Mouse (Mus musculus) myocyte (in vitro differentiated cells): Measurements from ENCODE around the gene Atp8b3. TPM values are rescaled to one million over a fixed set of nuclear protein-coding genes. Genes with fewer than 3 reads are reported as not detected.
A peak's percentile ranks its signal among the peaks of the same experiment; 100 is the strongest.

ENCODE experiments used
- H3K27me3 ChIP-seq: one replicate; pipeline ENCODE4 v1.6.1; 2011; ENCODE audit not compliant: control insufficient read depth, insufficient read depth, insufficient read length
- H3K36me3 ChIP-seq: one replicate; pipeline ENCODE4 v1.6.1; 2011; ENCODE audit not compliant: control insufficient read depth, insufficient read depth
- H3K4me2 ChIP-seq: one replicate; pipeline ENCODE4 v1.6.1; 2011; ENCODE audit warnings: low read depth, control low read depth
- H3K4me3 ChIP-seq: one replicate; pipeline ENCODE4 v1.5.1; 2011; ENCODE audit warnings: mild to moderate bottlenecking, control low read depth, moderate library complexity
- H3K79me2 ChIP-seq: one replicate; pipeline ENCODE4 v1.6.1; 2011; ENCODE audit not compliant: control insufficient read depth, insufficient read depth
- H3ac ChIP-seq: one replicate; pipeline ENCODE4 v1.6.1; 2011; ENCODE audit not compliant: control insufficient read depth, insufficient read length
- CEBPB ChIP-seq: IDR thresholded peaks from 2 replicates; pipeline ENCODE4 v1.6.1; 2011; ENCODE audit warnings: mild to moderate bottlenecking, moderate library complexity; ENCODE audit not compliant: poor library complexity, insufficient read depth, severe bottlenecking
- E2F4 ChIP-seq: IDR thresholded peaks from one replicate; pipeline ENCODE4 v1.6.1; 2011; ENCODE audit warnings: mild to moderate bottlenecking, control low read depth, moderate library complexity; ENCODE audit not compliant: insufficient read depth
- MAX ChIP-seq: IDR thresholded peaks from one replicate; pipeline ENCODE4 v1.6.1; 2011; ENCODE audit warnings: low read depth, mild to moderate bottlenecking, control low read depth
- MYOD1 ChIP-seq, 3 experiments: IDR thresholded peaks; one replicate each; pipeline ENCODE4 v1.6.1; 2011; ENCODE audit warnings: control low read depth in 2 of 3, low read depth in 2 of 3, mild to moderate bottlenecking in 2 of 3, moderate library complexity in 1 of 3; ENCODE audit not compliant: insufficient read length in 2 of 3, control insufficient read depth in 1 of 3
- MYOG ChIP-seq, 3 experiments: IDR thresholded peaks; one replicate each; pipeline ENCODE4 v1.6.1; 2011; ENCODE audit warnings: control low read depth in 2 of 3, low read depth in 2 of 3, mild to moderate bottlenecking in 2 of 3; ENCODE audit not compliant: insufficient read length in 2 of 3, control insufficient read depth in 1 of 3, insufficient read depth in 1 of 3
- POLR2A ChIP-seq: IDR thresholded peaks from one replicate; pipeline ENCODE4 v1.6.1; 2011; ENCODE audit warnings: low read depth, mild to moderate bottlenecking, control low read depth, moderate library complexity; ENCODE audit not compliant: insufficient read length
- POLR2AphosphoS2 ChIP-seq: IDR thresholded peaks from one replicate; pipeline ENCODE4 v1.6.1; 2011; ENCODE audit warnings: low read depth, control low read depth; ENCODE audit not compliant: insufficient read length
- REST ChIP-seq: IDR thresholded peaks from one replicate; pipeline ENCODE4 v1.6.1; 2011; ENCODE audit warnings: mild to moderate bottlenecking, control low read depth, moderate library complexity; ENCODE audit not compliant: insufficient read depth, insufficient read length
- SRF ChIP-seq: IDR thresholded peaks from one replicate; pipeline ENCODE4 v1.6.1; 2011; ENCODE audit warnings: low read depth; ENCODE audit not compliant: control insufficient read depth, insufficient read length
- TCF12 ChIP-seq: IDR thresholded peaks from one replicate; pipeline ENCODE4 v1.6.1; 2011; ENCODE audit warnings: mild to moderate bottlenecking, control low read depth; ENCODE audit not compliant: poor library complexity, insufficient read depth, severe bottlenecking
- TCF3 ChIP-seq: IDR thresholded peaks from one replicate; pipeline ENCODE4 v1.6.1; 2011; ENCODE audit warnings: low read depth, control low read depth; ENCODE audit not compliant: insufficient read length
- USF1 ChIP-seq: IDR thresholded peaks from one replicate; pipeline ENCODE4 v1.6.1; 2011; ENCODE audit warnings: low read depth, mild to moderate bottlenecking, control low read depth, moderate library complexity
- polyA plus RNA-seq: library from polyadenylated mRNA; unstranded; fragments of >200 nt; fragmentation: generic; extraction: Trizol; gene quantifications from one replicate; pipeline ENCODE4 v1.2.1, GENCODE M21; 2012; ENCODE audit warnings: missing spikeins

The Atp8b3 gene
- polyA plus RNA-seq, 1 experiment: 0.08 TPM

DNA sequence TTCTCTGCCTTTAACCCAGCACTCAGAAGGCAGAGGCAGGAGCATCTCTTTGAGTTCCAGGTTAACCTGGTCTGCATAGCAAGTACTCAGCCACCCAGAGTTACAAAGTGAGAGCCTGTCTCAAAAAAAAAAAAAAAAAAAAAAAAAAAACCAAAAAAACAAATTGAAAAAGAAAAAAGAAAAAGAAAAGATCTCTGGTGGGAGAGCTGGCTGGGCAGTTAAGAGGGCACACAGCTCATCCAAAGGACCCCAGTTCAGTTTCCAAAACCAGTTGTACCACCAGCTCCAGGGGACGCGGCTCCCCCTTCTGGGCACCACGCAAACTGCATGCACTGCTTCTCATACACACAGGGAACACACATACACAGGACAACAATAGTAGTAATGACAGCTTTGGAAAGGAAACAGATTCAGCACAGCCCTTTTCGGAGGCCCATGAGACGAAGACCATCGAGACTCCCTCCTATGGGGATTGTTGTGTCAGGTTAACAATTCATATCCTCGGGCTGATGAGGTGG lies 52.0 kb downstream of the Atp8b3 start:
- Histone ChIP-seq H3ac (no peak overlapping the region), H3K36me3 (no peaks in the 10 kb centered on the region), H3K79me2 (no peaks in the 10 kb centered on the region), H3K27me3 (peaks cover 91% of the 10 kb centered on the region), H3K4me3 (no peak overlapping the region), H3K4me2 (no peak overlapping the region)
- TF ChIP-seq CEBPB: no peak
- TF ChIP-seq E2F4: no peak
- no peak for TF ChIP-seq SRF
- no peak for TF ChIP-seq TCF12
- TF ChIP-seq POLR2A: no peak
- no peak for TF ChIP-seq TCF3
- no peak for TF ChIP-seq REST
- no peak for TF ChIP-seq MAX
- no peak for TF ChIP-seq MYOG (IDR thresholded peaks at IDR 0.05; ENCODE audit: control insufficient read depth in 1 of 3, insufficient read depth in 1 of 3, insufficient read length in 2 of 3, low read depth in 2 of 3)
- no peak for TF ChIP-seq USF1

- Histone ChIP-seq H3K36me3 (no peaks in the 10 kb centered on the region), H3K27me3 (peaks cover 47% of the 10 kb centered on the region), H3K4me2 (no peak overlapping the region), H3ac (no peak overlapping the region), H3K4me3 (no peak overlapping the region), H3K79me2 (no peaks in the 10 kb centered on the region)
- TF ChIP-seq POLR2A (no peak), POLR2AphosphoS2 (no peak)
These were observed 57.9 kb downstream of the Atp8b3 start for GRCm38 (mm10) chr10:80481002-80481401.

DNA sequence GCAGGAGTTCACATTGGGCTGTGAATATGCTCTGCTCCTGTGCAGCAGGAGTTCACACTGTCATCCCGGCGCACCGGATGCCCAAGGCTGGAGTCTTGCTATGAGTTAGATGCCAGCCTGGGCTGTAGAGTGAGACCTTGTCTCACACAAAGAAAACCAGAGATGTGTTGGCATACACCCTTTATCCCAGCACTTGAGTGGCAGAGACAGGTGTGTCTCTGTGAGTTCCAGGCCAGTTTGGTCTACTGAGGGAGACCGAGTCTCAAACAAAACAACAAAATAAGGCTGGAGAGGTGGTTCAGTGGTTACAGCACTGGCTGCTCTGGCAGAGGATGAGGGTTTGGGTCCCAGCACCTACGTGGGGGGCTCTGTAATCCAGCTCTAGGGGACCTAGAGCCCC lies 60.4 kb downstream of the Atp8b3 start:
- H3K79me2 ChIP-seq: no peaks in the 10 kb centered on the region
- TF ChIP-seq SRF (no peak), TCF12 (no peak), TCF3 (peak; percentile 7), MYOD1 (IDR thresholded peaks at IDR 0.05; ENCODE audit: control insufficient read depth in 1 of 3, insufficient read length in 2 of 3, low read depth in 2 of 3) (peak in 2 of 3 experiments; percentile 91 to 93)
- H3ac ChIP-seq: no peak overlapping the region
- H3K4me2 ChIP-seq: no peak overlapping the region
- H3K4me3 ChIP-seq: no peak overlapping the region
- H3K27me3 ChIP-seq: peaks cover 23% of the 10 kb centered on the region
- H3K36me3 ChIP-seq: no peaks in the 10 kb centered on the region

GRCm38 (mm10) chr10:80475290-80475959 lies 63.5 kb downstream of the Atp8b3 start:
- no peak overlapping the region for H3ac ChIP-seq
- peak overlapping the region; percentile 32 for H3K4me3 ChIP-seq
- H3K79me2 ChIP-seq: no peaks in the 10 kb centered on the region
- H3K36me3 ChIP-seq: no peaks in the 10 kb centered on the region
- TF ChIP-seq REST: no peak
- TF ChIP-seq POLR2AphosphoS2: peak; percentile 79
- TF ChIP-seq POLR2A: peak; percentile 73
- TF ChIP-seq SRF: peak; percentile 41
- H3K4me2 ChIP-seq: peak overlapping the region; percentile 72
- peaks cover 5% of the 10 kb centered on the region for H3K27me3 ChIP-seq

Other genes with a start within 250 kb of the Atp8b3 start
- gene Rps15, start 246.7 kb downstream of the Atp8b3 start, polyA plus RNA-seq: 4,761 TPM
- gene Apc2, start 243.1 kb downstream of the Atp8b3 start, polyA plus RNA-seq: 0.24 TPM
- 44.0 TPM for gene 2310011J03Rik, start 218.6 kb downstream of the Atp8b3 start, polyA plus RNA-seq
- gene Pcsk4, start 209.6 kb downstream of the Atp8b3 start, polyA plus RNA-seq: 2.1 TPM
- gene Reep6, start 209.2 kb downstream of the Atp8b3 start, polyA plus RNA-seq: 25.7 TPM
- 57.8 TPM for gene Adamtsl5, start 190.7 kb downstream of the Atp8b3 start, polyA plus RNA-seq
- 0.05 TPM for gene Plk5, start 182.7 kb downstream of the Atp8b3 start, polyA plus RNA-seq
- gene Mex3d, start 151.5 kb downstream of the Atp8b3 start, polyA plus RNA-seq: 29.6 TPM
- 190 TPM for gene Mbd3, start 139.6 kb downstream of the Atp8b3 start, polyA plus RNA-seq
- gene Uqcr11, start 132.3 kb downstream of the Atp8b3 start, polyA plus RNA-seq: 1,247 TPM
- 67.5 TPM for gene Tcf3, start 105.5 kb downstream of the Atp8b3 start, polyA plus RNA-seq
- not detected for gene Onecut3, start 44.3 kb downstream of the Atp8b3 start, polyA plus RNA-seq
- gene Rexo1, start 22.4 kb upstream of the Atp8b3 start, polyA plus RNA-seq: 18.8 TPM
- gene Klf16, start 38.2 kb upstream of the Atp8b3 start, polyA plus RNA-seq: 16.0 TPM
- 111 TPM for gene Abhd17a, start 51.2 kb upstream of the Atp8b3 start, polyA plus RNA-seq
- 141 TPM for gene Scamp4, start 63.7 kb upstream of the Atp8b3 start, polyA plus RNA-seq
- gene Adat3, start 63.8 kb upstream of the Atp8b3 start, polyA plus RNA-seq: 5.7 TPM
- 1.0 TPM for gene Gm49322, start 66.9 kb upstream of the Atp8b3 start, polyA plus RNA-seq
- gene Csnk1g2, start 83.7 kb upstream of the Atp8b3 start, polyA plus RNA-seq: 178 TPM
- 55.9 TPM for gene Btbd2, start 117.9 kb upstream of the Atp8b3 start, polyA plus RNA-seq
- gene Mknk2, start 139.0 kb upstream of the Atp8b3 start, polyA plus RNA-seq: 119 TPM
- 25.1 TPM for gene Mob3a, start 162.9 kb upstream of the Atp8b3 start, polyA plus RNA-seq
- gene Izumo4, start 163.1 kb upstream of the Atp8b3 start, polyA plus RNA-seq: 1.9 TPM
- 68.0 TPM for gene Ap3d1, start 203.1 kb upstream of the Atp8b3 start, polyA plus RNA-seq
- gene Dot1l, start 216.1 kb upstream of the Atp8b3 start, polyA plus RNA-seq: 20.6 TPM